Mouse (Mus musculus) lung, postnatal 0 days (tissue): ENCODE data around the gene Ppargc1a.

ENCODE experiments used
- CTCF ChIP-seq: IDR thresholded peaks from 2 replicates; pipeline ENCODE4 v1.5.1; 2016; ENCODE audit warnings: antibody characterized with exemption, mild to moderate bottlenecking
- EP300 ChIP-seq: IDR thresholded peaks from 2 replicates; pipeline ENCODE4 v1.6.1; 2016; ENCODE audit warnings: antibody characterized with exemption, mild to moderate bottlenecking, control low read depth

DNA sequence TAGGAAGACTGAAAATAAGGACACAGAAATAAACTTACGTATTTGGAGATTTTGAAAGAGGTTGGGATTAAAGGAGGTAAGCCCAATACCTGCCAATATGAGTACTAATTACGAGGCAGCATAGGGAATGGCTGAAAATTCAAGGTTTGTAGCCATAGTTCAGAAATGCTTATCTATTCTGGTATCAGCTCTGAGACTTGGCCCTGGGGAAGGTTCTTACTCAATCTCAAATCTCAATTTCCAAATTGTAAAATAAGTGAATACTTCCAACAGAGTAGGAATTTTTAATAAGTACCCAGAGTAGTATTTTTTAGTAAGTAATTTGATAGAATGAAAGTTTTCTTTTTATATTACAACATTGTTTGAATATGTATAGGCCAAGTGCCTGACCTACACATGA is 41.7 kb downstream of the Ppargc1a start:
- TF ChIP-seq CTCF (no peak), EP300 (no peak)
